Mouse (Mus musculus): ENCODE measurements around the gene Stra6l.

Stra6l gene

GRCm38 (mm10) chr4:45844355-45844754 lies 4.1 kb upstream of the Stra6l start:
- no peak for DNase-seq (ENCODE audit: low read depth, low spot score)

DNA sequence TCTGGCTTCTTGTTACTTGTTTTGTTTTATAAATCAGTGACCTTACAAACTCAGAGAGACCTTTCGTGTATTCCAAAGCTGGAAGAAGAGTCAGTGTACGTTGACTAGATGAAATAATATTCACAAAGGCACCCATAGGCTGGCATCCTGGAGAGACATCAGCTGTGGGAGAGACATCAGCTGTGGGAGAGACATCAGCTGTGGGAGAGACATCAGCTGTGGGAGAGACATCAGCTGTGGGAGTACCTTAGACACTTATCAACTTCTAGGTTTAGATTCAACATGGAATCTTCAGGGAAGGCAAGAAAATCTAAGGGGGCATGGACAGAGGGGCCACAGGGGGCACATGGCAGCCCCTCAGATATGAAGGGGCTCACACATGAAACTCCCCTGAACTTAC lies 2.2 kb upstream of the Stra6l start:
- no peak for DNase-seq (ENCODE audit: low read depth, low spot score)

GRCm38 (mm10) chr4:45848825-45849156 lies 327 bp downstream of the Stra6l start:
- DNase-seq (ENCODE audit: low read depth, low spot score): no peak

GRCm38 (mm10) chr4:45849419-45849818 lies 955 bp downstream of the Stra6l start:
- no peak for DNase-seq (ENCODE audit: low read depth, low spot score)

GRCm38 (mm10) chr4:45851640-45852051 lies 3.2 kb downstream of the Stra6l start:
- no peak for DNase-seq (ENCODE audit: low read depth, low spot score)

DNA sequence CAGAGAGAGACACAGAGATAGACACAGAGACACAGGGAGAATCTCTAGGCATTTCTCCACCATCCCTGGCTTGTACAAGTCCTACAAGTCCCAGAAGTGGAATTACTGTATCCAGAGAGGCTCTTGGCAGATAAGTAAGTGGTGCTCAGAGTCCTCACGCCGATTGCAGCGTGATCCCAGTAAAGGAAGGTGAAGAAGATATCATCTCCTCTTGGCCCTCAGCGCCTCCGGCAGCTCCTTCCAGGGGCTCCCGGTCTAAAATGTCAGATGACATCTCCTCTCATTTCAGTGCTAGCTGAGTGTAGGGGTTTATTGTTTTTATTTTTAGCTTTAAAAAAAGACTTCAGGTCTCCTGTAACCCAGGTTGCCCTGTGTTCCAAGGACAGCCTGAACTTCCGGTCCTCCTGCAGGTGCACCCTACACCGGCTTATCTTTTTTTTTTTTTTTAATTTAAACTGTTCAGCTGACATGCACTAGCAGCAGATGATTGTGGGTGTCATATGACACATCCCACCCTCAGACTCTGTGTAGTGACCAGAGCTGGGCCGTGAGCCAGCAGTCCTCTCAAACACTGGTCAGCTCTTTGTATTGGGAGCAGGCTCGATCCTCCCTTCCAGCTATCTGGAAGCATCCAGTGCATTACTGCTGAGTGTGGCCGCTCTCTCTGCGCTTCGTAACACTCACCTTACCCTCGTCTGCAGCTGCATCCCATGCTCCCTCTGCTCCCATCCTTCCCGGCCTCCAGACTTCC lies 5.2 kb downstream of the Stra6l start:
- no peak for DNase-seq (ENCODE audit: low read depth, low spot score)

DNA sequence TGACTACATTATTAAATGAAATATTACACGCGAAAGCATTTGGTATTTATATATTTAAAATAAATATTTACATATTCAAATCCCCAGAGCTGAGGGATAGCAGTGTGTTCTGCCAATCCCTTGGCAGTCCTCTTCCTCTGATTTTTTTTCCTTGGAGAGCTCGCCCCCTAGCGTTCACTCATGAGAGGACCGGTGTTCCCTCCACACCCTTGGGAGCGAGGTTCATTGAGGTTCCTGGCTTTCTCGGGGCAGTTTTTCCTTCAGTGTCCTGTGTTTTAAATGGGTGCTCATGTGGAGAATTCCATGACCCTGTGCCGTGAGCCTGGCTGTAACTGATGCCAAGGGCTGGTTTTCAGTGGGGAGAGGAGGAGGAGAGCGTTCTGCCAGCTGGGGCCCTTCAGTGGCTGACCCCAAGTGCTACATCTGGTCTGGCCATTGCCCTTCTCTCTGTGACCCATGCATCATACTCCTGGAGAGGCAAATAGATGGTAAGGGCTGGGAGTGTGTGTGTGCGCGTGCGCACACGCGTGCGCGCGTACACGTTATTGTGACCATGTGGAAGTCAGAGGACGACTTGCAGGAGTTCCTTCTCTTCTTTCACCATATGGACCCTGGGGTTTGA lies 7.5 kb downstream of the Stra6l start:
- no peak for DNase-seq (ENCODE audit: low read depth, low spot score)

- DNase-seq (ENCODE audit: low read depth, low spot score): no peak
Observed at GRCm38 (mm10) chr4:45861160-45861559, 12.7 kb downstream of the Stra6l start.

DNA sequence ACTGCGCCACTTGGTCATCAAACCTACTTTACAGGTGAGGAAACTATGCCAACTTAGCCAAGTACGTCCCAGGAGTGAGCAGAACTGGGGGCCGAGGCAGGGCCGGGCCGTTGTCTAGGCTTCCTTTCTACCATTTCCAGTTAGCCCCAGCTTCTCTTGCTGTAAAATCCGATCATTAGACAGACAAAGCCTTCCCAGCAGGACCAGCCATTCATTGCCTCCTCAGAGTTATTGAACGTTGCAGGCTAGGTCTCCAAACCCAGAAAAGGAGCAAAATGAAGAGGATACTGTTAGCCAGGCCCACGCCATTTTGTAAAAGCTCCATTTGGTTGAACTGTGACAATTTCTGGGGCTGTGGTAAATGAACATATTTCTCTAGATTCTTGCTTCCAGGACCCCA lies 19.0 kb downstream of the Stra6l start:
- DNase-seq (ENCODE audit: low read depth, low spot score): no peak

GRCm38 (mm10) chr4:45869021-45869815 lies 20.8 kb downstream of the Stra6l start:
- no peak for DNase-seq (ENCODE audit: low read depth, low spot score)

GRCm38 (mm10) chr4:45872147-45872546 lies 23.7 kb downstream of the Stra6l start:
- DNase-seq (ENCODE audit: low read depth, low spot score): no peak

DNA sequence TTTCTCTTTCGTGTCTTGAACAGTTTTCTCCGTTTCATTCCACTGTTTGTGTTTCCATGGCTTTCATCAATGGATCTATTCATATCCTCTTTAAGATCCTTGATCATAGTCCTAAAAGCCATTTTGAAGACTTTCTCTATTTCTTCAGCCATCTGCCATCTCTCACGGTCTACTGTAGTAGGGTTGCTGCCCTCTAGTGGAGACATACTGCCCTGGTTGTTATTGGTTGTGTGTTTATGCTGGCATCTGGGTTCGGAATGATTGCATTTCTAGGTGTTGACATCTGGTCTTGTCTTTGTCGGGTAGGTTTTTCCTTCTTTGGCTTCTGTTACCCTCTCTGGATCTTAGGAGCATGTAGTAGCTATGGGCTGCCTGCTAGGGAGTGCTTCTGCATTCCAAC lies 30.5 kb downstream of the Stra6l start:
- DNase-seq (ENCODE audit: low read depth, low spot score): no peak

DNA sequence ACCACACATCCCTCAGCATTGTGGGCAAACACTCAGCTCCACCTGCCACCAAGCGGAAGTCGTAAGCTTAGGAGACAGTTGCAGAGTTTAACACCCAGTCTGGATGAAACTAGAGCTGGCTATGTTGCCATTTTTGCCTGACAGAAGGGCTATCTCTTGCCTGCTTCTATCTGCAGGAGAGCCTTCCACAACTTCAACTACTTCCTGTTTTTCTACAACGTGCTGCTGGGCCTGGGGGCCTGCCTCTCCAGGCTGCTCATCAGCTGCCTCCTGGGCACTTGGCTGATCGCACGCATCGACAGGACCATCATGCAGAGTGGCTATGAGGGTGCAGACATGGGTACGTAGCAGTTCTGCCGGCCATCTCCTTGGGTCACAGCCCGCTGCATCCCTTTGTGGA lies 34.1 kb downstream of the Stra6l start:
- DNase-seq (ENCODE audit: low read depth, low spot score): no peak

DNA sequence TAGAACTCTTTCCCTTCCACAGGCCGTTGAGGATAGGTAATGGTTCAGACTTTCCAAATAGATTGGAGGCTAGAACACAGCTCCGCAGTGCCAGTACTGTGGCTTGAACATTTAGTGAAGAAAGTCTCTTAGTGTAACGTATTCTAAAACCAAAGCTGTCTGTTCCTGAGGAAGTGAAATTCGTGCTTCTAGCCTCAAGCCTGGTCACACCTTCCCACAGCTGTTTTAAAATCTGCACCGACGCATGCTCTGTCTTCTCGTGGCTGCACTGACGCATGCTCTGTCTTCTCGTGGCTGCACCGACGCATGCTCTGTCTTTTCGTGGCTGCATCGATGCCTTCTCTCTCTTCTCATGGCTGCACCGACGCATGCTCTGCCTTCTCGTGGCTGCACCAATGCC lies 34.8 kb downstream of the Stra6l start:
- no peak for DNase-seq (ENCODE audit: low read depth, low spot score)

DNA sequence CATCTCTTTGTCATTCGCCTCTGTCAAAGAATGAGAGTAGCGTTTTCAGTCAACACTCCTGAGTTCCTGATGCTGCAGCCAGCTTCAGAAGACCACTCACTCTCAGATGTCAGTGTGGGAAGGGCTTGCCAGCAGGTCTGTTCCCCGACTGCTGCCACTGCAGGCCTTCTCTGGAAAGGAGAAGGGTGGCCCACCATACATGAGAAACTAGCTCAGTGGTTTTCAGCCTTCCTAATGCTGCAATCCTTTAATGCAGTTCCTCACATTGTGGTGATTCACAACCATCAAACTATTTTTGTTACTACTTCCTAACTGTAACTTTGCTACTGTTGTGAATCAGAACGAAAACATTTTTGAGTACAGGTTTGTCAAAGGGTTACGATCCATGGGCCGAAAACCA lies 41.0 kb downstream of the Stra6l start:
- no peak for DNase-seq (ENCODE audit: low read depth, low spot score)

- DNase-seq (ENCODE audit: low read depth, low spot score): peak; percentile 56
Observed at GRCm38 (mm10) chr4:45890066-45890761, 41.8 kb downstream of the Stra6l start, which contains the start of gene Ccdc180. Ccdc180 (plus strand) TSS chr4:45890303.

- DNase-seq (ENCODE audit: low read depth, low spot score): no peak
Observed at GRCm38 (mm10) chr4:45896425-45897081, 48.1 kb downstream of the Stra6l start.

DNA sequence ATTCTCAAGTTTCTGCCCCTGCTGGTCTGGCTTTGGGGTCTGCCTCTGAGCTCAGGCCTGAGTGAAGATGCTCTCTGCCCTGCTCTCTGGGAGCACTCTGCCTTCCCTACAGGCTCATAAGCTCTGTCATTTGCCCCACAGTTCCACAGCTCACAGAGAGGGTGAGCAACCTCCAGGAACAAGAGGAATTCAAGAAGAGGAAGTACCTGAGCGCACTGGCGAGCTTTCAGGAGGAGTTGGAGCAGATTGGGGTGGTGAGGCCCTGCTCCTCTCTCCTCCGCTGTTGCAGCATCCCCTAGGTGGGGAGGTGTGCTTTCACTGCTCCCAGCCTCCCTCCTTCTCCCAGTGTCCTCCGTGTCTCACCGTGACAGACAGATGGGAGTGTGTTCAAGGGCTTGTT lies 49.9 kb downstream of the Stra6l start:
- no peak for DNase-seq (ENCODE audit: low read depth, low spot score)

DNA sequence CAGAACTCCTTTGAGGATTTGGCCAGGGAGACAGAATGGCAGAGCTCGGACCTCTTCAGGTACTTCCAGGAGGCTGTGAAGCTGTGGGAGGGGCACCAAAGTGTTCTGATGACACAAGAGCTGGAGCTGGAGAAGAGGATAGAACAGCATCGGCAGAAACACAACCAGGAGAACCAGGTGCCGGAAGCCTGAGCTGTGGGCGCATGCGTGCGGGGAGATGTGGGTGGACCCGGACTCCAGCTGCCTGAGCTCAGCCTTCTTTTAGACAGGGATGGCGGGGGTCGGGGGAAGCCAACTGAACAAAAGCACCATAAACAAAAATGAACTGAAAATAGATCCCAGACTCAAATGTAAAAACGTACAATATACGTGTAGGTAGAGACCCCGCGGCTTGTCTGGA lies 60.8 kb downstream of the Stra6l start:
- DNase-seq (ENCODE audit: low read depth, low spot score): no peak

DNA sequence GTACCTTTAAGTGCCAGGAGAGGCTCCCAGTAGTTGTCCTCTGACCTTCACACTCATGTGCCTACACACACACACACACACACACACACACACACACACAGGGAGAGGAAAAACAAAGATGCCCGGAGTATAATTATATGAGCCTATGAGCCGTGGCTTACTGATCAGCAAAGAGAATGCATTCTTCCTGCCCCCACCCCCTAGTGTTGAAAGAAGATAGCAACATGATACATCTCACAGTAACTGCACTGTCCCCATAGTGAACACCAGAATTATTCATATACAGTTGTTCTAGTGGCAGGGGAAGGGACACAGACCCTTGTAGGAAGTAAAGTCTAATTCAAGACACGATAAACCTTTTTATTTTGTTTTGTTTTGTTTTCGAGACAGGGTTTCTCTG lies 61.5 kb downstream of the Stra6l start:
- no peak for DNase-seq (ENCODE audit: low read depth, low spot score)

- DNase-seq (ENCODE audit: low read depth, low spot score): no peak
Observed at GRCm38 (mm10) chr4:45911256-45911655, 62.8 kb downstream of the Stra6l start.

DNA sequence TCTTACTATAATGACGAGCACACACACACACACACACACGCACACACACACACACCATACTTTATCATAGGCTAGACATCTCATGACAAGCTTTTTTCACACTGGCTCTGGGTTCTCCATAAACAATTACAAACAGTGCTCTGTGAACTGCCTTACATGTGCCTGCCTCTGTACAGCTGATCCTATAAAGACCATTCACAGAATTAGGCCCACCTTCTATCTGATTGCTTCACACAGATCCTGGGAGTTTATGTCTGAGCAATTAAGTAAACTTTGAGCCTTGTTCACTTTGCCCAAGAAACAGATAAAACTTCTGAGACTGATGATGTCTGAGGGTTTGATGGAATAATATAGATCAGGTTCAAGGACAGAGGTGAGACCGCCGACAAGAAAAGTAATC lies 63.4 kb downstream of the Stra6l start:
- no peak for DNase-seq (ENCODE audit: low read depth, low spot score)

Data from WW6 (cell line).